Mouse (Mus musculus) neural tube, embryonic 12.5 days (tissue): ENCODE results near the gene Mylk2. TPM values are rescaled to one million over a fixed set of nuclear protein-coding genes. Genes with fewer than 3 reads are reported as not detected.
A peak's percentile ranks its signal among the peaks of the same experiment; 100 is the strongest.

ENCODE experiments used
- ATAC-seq: fragments of 200-750 bp; cut with Nextera tagmentation; 2 replicates; pipeline ENCODE4 v1.8.0; 2017; ENCODE audit warnings: low read depth, mild to moderate bottlenecking, moderate TSS enrichment, moderate library complexity; ENCODE audit not compliant: low FRiP score
- H3K27ac ChIP-seq: fragments of 300-500 bp; sonication (generic); 2 replicates; pipeline ENCODE4 v1.5.1; 2016
- H3K27me3 ChIP-seq: fragments of 300-500 bp; sonication (generic); replicated peaks from 2 replicates; pipeline ENCODE4 v1.6.1; 2016; ENCODE audit warnings: mild to moderate bottlenecking
- H3K36me3 ChIP-seq: fragments of 300-500 bp; sonication (generic); 2 replicates; pipeline ENCODE4 v1.6.1; 2016; ENCODE audit warnings: mild to moderate bottlenecking
- H3K4me1 ChIP-seq: fragments of 300-500 bp; sonication (generic); 2 replicates; pipeline ENCODE4 v1.6.1; 2016
- H3K4me2 ChIP-seq: fragments of 300-500 bp; sonication (generic); replicated peaks from 2 replicates; pipeline ENCODE4 v1.6.1; 2016; ENCODE audit warnings: mild to moderate bottlenecking
- H3K4me3 ChIP-seq: fragments of 300-500 bp; sonication (generic); 2 replicates; pipeline ENCODE4 v1.5.1; 2016
- H3K9ac ChIP-seq: fragments of 300-500 bp; sonication (generic); 2 replicates; pipeline ENCODE4 v1.6.1; 2016; ENCODE audit warnings: mild to moderate bottlenecking
- H3K9me3 ChIP-seq: fragments of 300-500 bp; sonication (generic); 2 replicates; pipeline ENCODE4 v1.6.1; 2016; ENCODE audit warnings: mild to moderate bottlenecking
- WGBS: fragments of 180-500 bp; shearing (Covaris S2); methylation state at CpG from one replicate; pipeline ENCODE4 v1.1.7; 2016; 5-methylcytosine and 5-hydroxymethylcytosine counted together
- polyA plus RNA-seq: library from polyadenylated mRNA; unstranded; fragments of >200 nt; fragmentation: Nextera tagmentation; extraction: Ambion mirVana; gene quantifications from 2 replicates; pipeline ENCODE4 v1.2.1, GENCODE M21; 2016

Mylk2 gene
- not detected in 2 replicates for polyA plus RNA-seq

DNA sequence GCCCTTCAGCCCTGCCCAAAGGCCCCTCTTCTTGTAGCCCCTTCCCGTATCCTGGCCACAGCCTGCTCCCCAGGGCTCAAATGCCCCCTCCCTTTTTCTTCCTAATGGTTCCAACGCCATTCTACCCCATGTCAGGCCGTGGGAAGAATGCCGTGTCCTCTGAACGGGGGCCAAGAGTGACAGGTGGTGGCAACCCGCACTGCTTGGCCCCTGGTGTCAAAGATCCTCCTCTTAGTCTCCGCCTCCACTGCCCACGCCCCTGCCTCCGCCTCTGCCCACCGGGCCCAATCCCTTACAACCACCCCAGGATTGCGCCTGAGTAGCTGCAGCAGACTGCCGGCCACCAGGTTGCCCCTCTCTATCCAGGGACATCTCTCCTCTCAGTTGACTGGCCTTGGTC is at the start of gene Mylk2:
TSS of gene Mylk2 (plus strand) at position 322 of the 400 bp plus-strand sequence.
- Histone ChIP-seq H3K4me1 (0 out of 2 replicates have a peak, but pooled peaks cover 5% of the 10 kb centered on the region), H3K27ac (no peak within 1 kb of the TSS), H3K4me3 (no peak within 1 kb of the TSS), H3K9ac (0 out of 2 replicates have a peak within 1 kb of the TSS, but pooled peaks have one; percentile 1), H3K4me2 (no peak within 1 kb of the TSS), H3K27me3 (peaks cover 34% of the 10 kb centered on the region), H3K9me3 (no peaks in the 10 kb centered on the region), H3K36me3 (no peaks in the 10 kb centered on the region)
- ATAC-seq: no peak
- WGBS: 23% methylated on average over 12 of the region's 12 CpGs

DNA sequence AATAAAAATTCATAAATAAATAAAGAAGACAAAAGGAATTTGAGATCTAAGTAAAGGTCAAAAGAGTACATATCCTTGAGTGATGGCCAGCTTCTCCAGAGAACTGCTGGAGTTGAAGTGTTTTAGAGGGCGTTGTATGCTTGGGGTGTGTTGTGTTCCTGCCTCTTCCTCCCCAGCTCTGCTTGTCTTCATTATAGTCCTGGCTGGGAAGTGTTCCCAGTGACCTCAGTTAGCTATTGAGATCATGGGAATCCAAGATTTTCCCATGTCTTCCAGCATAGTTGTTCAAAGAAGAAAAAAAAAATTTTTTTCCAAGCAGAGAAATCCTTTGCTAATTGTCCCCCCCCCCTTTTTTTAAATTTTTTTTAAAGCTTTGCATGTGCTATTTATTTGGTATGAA is 49.3 kb upstream of the Mylk2 start:
- Histone ChIP-seq H3K9ac (no peak overlapping the region), H3K27ac (no peak overlapping the region), H3K27me3 (no peaks in the 10 kb centered on the region), H3K4me1 (no peaks in the 10 kb centered on the region), H3K9me3 (no peaks in the 10 kb centered on the region), H3K4me3 (no peak overlapping the region), H3K36me3 (peaks cover 32% of the 10 kb centered on the region), H3K4me2 (no peak overlapping the region)
- no peak for ATAC-seq
- whole genome bisulfite sequencing: 84% methylated on average over 1 of the region's 1 CpGs

DNA sequence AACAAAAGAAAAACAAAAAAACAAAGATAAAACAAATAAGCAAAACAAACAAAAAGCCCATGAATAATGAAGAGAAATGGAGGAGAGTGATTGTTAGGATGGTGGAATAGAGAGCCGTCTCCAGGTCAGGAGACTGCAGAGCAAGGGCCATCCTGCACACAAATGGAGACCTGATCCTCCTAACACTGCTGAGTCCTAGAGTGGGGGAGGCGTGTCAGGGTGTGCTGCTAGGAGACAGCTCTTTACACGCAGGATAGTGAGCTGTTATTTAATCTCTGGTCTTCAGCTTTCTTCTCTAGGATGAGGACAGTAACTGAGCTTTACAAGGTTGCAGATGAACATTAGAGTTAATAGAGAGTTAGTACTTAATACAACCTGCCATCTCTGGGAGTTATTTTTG is 48.5 kb upstream of the Mylk2 start:
- Histone ChIP-seq H3K36me3 (peaks cover 32% of the 10 kb centered on the region), H3K9ac (no peak overlapping the region), H3K9me3 (no peaks in the 10 kb centered on the region), H3K27me3 (no peaks in the 10 kb centered on the region), H3K4me1 (no peaks in the 10 kb centered on the region), H3K4me2 (no peak overlapping the region), H3K27ac (no peak overlapping the region), H3K4me3 (no peak overlapping the region)
- ATAC-seq: no peak
- WGBS: 82% methylated on average over 3 of the region's 3 CpGs

GRCm38 (mm10) chr2:152863346-152863745 is 47.8 kb upstream of the Mylk2 start:
- H3K4me1 ChIP-seq: no peaks in the 10 kb centered on the region
- no peak overlapping the region for H3K9ac ChIP-seq
- peaks cover 31% of the 10 kb centered on the region for H3K36me3 ChIP-seq
- 96% methylated on average over 6 of the region's 6 CpGs for WGBS
- no peak for ATAC-seq
- H3K27ac ChIP-seq: no peak overlapping the region
- H3K4me2 ChIP-seq: no peak overlapping the region
- no peaks in the 10 kb centered on the region for H3K9me3 ChIP-seq
- H3K27me3 ChIP-seq: no peaks in the 10 kb centered on the region
- H3K4me3 ChIP-seq: no peak overlapping the region

DNA sequence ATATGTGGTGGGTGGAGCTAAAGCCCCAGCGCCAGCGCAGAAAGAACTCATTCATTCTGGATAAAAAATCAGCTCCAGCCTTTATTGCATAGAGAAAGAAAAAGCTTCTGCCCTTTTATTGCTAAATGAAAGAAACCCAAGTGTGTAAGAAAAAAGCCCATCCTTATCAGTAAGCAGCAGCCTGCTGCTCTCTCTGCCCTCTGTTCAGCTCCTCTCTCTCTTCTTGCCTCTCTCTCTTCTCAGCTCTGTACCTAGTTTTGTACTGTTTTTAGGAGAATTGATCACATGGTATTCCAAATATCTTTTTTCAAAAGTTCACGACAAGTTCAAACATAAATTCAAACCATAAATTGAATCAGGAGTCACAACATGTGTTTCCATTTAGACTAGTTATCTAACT is 32.9 kb upstream of the Mylk2 start:
- WGBS: 93% methylated on average over 3 of the region's 3 CpGs
- H3K4me3 ChIP-seq: no peak overlapping the region
- H3K9ac ChIP-seq: no peak overlapping the region
- no peak overlapping the region for H3K4me2 ChIP-seq
- ATAC-seq: no peak
- no peak overlapping the region for H3K27ac ChIP-seq
- H3K9me3 ChIP-seq: no peaks in the 10 kb centered on the region
- no peaks in the 10 kb centered on the region for H3K4me1 ChIP-seq
- no peaks in the 10 kb centered on the region for H3K27me3 ChIP-seq
- H3K36me3 ChIP-seq: peaks cover 59% of the 10 kb centered on the region

GRCm38 (mm10) chr2:152880898-152881297 is 30.3 kb upstream of the Mylk2 start:
- Histone ChIP-seq H3K4me2 (no peak overlapping the region), H3K27me3 (no peaks in the 10 kb centered on the region), H3K4me1 (no peaks in the 10 kb centered on the region), H3K27ac (no peak overlapping the region), H3K4me3 (no peak overlapping the region), H3K36me3 (peaks cover 67% of the 10 kb centered on the region), H3K9me3 (no peaks in the 10 kb centered on the region), H3K9ac (no peak overlapping the region)
- no peak for ATAC-seq
- WGBS: 94% methylated on average over 13 of the region's 13 CpGs

DNA sequence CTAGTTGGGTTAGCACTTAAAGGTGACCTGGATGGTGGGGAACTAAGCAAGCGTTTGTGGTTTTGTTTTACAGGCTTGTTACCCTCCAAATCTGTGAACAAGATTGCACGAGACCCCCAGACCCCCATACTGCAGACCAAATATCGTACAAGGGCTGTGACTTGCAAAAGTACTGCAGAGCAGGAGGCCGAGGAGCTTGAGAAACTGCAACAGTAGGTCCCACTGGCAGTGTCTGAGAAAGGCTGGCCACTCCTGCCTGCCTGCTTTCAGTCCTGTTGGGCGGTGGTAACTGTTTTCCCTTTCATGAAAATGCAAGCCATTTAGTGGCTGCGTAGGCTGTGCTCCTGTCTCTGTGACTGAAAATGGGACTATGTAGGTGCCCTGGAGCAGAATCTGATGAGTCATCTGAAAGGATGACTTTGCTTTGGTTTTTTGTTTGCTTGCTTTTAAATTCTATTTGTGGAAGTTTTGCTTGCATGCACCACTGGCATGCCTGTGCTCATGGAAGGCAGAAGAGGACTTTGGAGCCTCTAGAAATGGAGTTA is 27.0 kb upstream of the Mylk2 start:
- 93% methylated on average over 6 of the region's 6 CpGs for WGBS
- H3K27ac ChIP-seq: no peak overlapping the region
- no peak overlapping the region for H3K9ac ChIP-seq
- no peak overlapping the region for H3K4me2 ChIP-seq
- peaks cover 76% of the 10 kb centered on the region for H3K36me3 ChIP-seq
- H3K4me3 ChIP-seq: no peak overlapping the region
- no peak for ATAC-seq
- no peaks in the 10 kb centered on the region for H3K9me3 ChIP-seq
- H3K27me3 ChIP-seq: no peaks in the 10 kb centered on the region
- no peaks in the 10 kb centered on the region for H3K4me1 ChIP-seq

GRCm38 (mm10) chr2:152887230-152887629 is 23.9 kb upstream of the Mylk2 start:
- peaks cover 78% of the 10 kb centered on the region for H3K36me3 ChIP-seq
- H3K27ac ChIP-seq: no peak overlapping the region
- no peak overlapping the region for H3K4me2 ChIP-seq
- H3K9me3 ChIP-seq: no peaks in the 10 kb centered on the region
- H3K4me3 ChIP-seq: no peak overlapping the region
- H3K4me1 ChIP-seq: no peaks in the 10 kb centered on the region
- no peak for ATAC-seq
- no peaks in the 10 kb centered on the region for H3K27me3 ChIP-seq
- 90% methylated on average over 3 of the region's 3 CpGs for WGBS
- H3K9ac ChIP-seq: no peak overlapping the region

DNA sequence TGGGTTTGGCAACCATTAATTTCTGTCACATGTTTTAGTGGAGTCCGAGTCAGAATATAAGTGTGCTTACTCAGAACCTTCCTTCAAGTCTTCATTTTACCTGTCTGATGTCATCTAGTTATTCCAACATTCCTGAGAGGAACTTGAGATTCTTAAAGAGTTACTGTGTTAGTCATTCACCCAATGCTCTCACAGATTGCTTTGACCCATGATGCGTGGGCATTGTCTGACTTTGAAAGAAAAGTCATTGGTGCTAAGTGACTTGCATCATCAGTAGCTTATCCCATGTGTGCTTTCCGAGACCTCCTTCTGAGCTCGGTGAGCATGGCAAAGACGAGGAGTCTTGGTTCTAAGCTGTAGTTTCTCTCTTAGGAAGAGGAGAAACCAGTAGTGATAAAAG is 22.4 kb upstream of the Mylk2 start:
- no peak for ATAC-seq
- Histone ChIP-seq H3K4me2 (no peak overlapping the region), H3K27me3 (no peaks in the 10 kb centered on the region), H3K4me1 (no peaks in the 10 kb centered on the region), H3K27ac (no peak overlapping the region), H3K4me3 (no peak overlapping the region), H3K9ac (no peak overlapping the region), H3K9me3 (no peaks in the 10 kb centered on the region), H3K36me3 (peaks cover 86% of the 10 kb centered on the region)
- 93% methylated on average over 5 of the region's 5 CpGs for WGBS

- H3K4me2 ChIP-seq: no peak overlapping the region
- H3K27ac ChIP-seq: no peak overlapping the region
- WGBS: 92% methylated on average over 9 of the region's 9 CpGs
- H3K9me3 ChIP-seq: no peaks in the 10 kb centered on the region
- peaks cover 46% of the 10 kb centered on the region for H3K36me3 ChIP-seq
- H3K4me3 ChIP-seq: no peak overlapping the region
- H3K9ac ChIP-seq: no peak overlapping the region
- ATAC-seq: no peak
- no peaks in the 10 kb centered on the region for H3K27me3 ChIP-seq
- H3K4me1 ChIP-seq: no peaks in the 10 kb centered on the region
Observed at GRCm38 (mm10) chr2:152895834-152896233, 15.3 kb upstream of the Mylk2 start.

DNA sequence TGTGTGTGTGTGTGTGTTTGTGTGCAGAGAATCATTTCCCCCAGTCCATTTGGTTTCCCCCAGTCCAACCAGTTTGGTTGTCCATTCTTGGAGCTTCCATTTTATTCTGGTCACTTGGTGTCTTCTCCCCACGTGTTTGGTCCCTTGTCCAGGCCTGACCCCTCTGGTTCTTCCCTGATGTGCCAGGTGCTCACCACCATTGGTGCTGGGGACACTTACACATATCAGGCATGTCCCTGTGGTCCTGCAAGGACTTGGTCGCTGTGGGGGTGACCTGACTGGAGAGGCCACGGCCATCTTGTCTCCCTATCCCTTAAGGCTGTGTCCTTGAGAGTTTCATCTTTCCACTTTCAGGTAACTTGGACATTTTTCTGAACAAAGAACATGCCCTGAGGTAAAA is 14.2 kb upstream of the Mylk2 start:
- WGBS: 95% methylated on average over 3 of the region's 3 CpGs

DNA sequence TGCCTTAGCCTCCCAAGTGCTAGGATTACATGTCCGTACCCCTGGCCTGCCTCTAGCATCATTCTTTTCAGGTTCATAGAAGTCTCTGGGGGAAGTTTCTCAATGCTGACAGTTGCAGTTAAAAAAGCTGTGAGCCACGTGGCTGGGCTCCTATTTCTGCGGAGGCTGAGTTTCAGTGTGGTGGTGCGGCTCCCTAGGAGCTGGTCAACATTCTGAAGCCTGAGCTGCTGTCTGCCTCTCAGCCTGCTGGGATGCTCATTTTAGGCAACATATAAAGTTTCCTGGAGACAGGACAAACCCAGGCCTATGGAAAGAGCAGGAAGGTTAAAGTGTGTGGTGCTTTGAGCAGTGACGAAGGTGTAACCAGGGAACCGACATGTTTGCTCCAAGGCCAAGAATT is 12.1 kb upstream of the Mylk2 start:
- no peak overlapping the region for H3K27ac ChIP-seq
- no peak overlapping the region for H3K4me3 ChIP-seq
- no peak overlapping the region for H3K4me2 ChIP-seq
- 82% methylated on average over 6 of the region's 6 CpGs for WGBS
- H3K27me3 ChIP-seq: no peaks in the 10 kb centered on the region
- peaks cover 16% of the 10 kb centered on the region for H3K36me3 ChIP-seq
- no peaks in the 10 kb centered on the region for H3K9me3 ChIP-seq
- no peak for ATAC-seq
- H3K4me1 ChIP-seq: no peaks in the 10 kb centered on the region
- no peak overlapping the region for H3K9ac ChIP-seq

More for the DNA sequence above, 14.2 kb upstream of the Mylk2 start:
- no peaks in the 10 kb centered on the region for H3K9me3 ChIP-seq
- no peak overlapping the region for H3K27ac ChIP-seq
- H3K36me3 ChIP-seq: peaks cover 37% of the 10 kb centered on the region
- no peak overlapping the region for H3K4me2 ChIP-seq
- ATAC-seq: no peak
- no peaks in the 10 kb centered on the region for H3K27me3 ChIP-seq
- no peak overlapping the region for H3K9ac ChIP-seq
- H3K4me1 ChIP-seq: no peaks in the 10 kb centered on the region
- no peak overlapping the region for H3K4me3 ChIP-seq

GRCm38 (mm10) chr2:152901296-152901695 is 9.9 kb upstream of the Mylk2 start:
- ATAC-seq: no peak
- Histone ChIP-seq H3K9ac (no peak overlapping the region), H3K27me3 (no peaks in the 10 kb centered on the region), H3K4me1 (peaks cover 4% of the 10 kb centered on the region; the same call in 1 of the 2 replicates), H3K4me2 (no peak overlapping the region), H3K9me3 (no peaks in the 10 kb centered on the region), H3K36me3 (no peaks in the 10 kb centered on the region), H3K4me3 (no peak overlapping the region), H3K27ac (no peak overlapping the region)
- WGBS: 92% methylated on average over 15 of the region's 15 CpGs
